Mouse (Mus musculus) right cerebral cortex, adult 18-20 months (tissue): ENCODE measurements around the gene Doc2a.

ENCODE experiments used
- DNase-seq: peaks from one replicate; pipeline ENCODE4 v3.0.0; 2022; ENCODE audit warnings: mixed read lengths

Gene Doc2a

DNA sequence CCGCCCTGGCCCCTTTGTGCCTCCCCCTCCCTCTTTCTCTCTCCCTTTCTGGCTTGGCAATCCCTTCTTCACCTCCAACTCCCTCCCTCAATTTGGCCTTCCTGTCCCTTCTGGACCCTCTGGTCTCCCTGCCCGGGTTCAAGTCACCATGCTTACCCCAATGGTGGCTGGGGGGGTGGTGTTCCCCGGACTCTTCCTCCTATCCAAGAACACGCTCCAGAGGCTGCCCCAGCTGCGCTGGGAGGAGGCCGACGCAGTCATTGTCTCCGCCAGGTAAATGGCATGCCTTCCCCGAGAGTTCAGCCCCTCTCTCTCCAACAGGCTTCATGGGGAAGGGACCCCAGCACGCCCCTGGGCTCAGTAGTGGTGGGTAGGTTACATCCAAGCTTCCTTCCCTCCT is 23.3 kb upstream of the Doc2a start:
- DNase-seq: no peak

GRCm38 (mm10) chr7:126825403-126825802 is 21.8 kb upstream of the Doc2a start:
- no peak for DNase-seq

GRCm38 (mm10) chr7:126825952-126826351 is 21.3 kb upstream of the Doc2a start:
- no peak for DNase-seq

GRCm38 (mm10) chr7:126831539-126831938 is 15.7 kb upstream of the Doc2a start, which contains the start of gene 4930451I11Rik:
TSS of gene 4930451I11Rik (minus strand) at chr7:126831639.
- DNase-seq: no peak

- DNase-seq: peak; percentile 81
Measured at GRCm38 (mm10) chr7:126832036-126832598, 15.1 kb upstream of the Doc2a start.

GRCm38 (mm10) chr7:126833294-126833693 is 13.9 kb upstream of the Doc2a start:
- DNase-seq: no peak

GRCm38 (mm10) chr7:126843276-126843675 is 3.9 kb upstream of the Doc2a start:
- DNase-seq: no peak

- DNase-seq: no peak
Measured at GRCm38 (mm10) chr7:126845516-126845915, 1.7 kb upstream of the Doc2a start.

DNA sequence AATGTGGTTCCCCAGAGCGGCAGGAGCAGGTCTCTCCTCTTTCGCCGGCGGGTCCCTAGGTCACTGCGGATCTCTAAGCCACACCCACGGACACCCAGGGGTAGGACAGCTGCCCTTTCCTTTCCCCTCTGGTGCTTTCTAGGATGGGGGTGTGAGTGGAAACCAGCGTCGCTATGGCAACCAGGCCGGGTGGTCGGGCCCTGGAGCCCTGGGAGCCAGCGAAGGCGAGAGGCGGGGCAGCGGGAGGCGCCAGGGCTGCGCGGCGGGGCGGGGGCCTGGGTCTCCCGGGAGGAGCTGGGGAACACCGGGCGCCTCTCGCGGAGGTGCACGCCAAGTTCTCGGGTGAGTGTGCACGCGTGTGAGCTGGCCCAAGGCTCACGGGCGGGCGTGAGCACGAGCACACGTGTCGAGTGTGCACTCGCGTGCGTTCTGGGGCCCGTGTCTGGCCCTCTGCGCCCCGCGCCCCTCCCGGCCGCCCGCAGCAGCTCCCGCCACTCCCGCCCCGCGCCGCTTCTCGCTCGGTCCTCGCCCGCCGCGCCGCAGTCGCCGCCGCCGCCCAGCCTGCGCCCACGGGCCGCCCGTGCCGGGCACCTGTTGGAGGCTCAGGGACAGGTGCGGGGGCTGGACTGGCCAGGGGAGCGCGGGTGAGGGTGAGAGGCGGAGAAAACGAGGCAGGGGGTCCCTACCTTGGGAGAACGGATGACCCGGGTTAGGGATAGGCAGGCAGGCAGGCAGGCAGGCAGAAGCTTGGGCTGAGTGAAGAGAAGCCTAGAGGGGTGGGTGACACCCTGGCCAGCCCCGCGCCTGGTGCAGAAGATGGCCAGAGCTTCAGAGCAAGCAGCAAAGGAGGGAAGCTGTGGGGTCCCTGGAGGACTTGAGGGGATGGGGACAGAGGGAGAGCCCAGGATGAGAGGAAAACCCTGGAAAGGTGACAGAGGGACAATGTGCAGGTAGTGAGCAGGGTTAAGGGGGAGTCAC is 494 bp downstream of the Doc2a start:
- no peak for DNase-seq

GRCm38 (mm10) chr7:126848794-126849193 is 1.6 kb downstream of the Doc2a start:
- DNase-seq: peak; percentile 62

DNA sequence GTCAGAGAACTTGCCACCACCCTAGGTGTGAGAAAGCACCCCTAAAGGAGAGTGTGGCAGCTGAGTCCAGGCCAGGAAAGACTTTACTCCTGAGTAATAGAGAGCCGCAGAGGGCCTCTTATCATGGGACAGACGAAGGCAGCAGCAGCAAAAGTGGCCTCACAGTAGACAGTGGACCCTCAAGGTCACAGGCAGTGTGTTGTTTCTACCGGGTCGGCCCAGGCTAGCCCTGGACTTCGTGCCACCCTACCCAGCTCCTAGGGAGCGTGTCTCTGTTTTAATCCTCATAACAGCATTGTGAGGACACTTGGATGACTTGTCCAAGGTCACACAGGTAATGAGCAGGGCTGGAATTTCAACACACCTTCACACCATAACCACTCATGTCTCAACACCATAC is 2.9 kb downstream of the Doc2a start:
- no peak for DNase-seq

- DNase-seq: no peak
Measured at GRCm38 (mm10) chr7:126851192-126851591, 4.0 kb downstream of the Doc2a start.

DNA sequence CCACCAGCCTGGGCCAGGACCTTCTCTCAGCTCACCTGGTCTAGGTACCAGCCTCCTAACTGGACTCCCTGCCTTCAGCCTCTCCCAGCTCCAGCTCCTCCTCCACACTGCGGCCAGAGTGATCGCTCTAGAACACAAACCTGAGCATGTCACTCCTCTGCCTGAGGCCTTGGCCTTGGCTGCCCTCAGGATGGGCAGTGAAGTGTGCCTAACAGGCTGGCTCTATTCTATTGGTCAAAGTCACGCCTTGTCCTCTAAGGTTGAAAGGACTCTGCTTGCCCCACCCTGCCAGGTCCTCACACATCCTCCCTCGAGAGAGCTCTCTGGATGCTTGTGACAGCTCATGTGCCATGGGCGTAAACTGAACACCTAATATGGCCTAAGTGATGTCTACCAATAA is 6.2 kb downstream of the Doc2a start:
- DNase-seq: no peak

DNA sequence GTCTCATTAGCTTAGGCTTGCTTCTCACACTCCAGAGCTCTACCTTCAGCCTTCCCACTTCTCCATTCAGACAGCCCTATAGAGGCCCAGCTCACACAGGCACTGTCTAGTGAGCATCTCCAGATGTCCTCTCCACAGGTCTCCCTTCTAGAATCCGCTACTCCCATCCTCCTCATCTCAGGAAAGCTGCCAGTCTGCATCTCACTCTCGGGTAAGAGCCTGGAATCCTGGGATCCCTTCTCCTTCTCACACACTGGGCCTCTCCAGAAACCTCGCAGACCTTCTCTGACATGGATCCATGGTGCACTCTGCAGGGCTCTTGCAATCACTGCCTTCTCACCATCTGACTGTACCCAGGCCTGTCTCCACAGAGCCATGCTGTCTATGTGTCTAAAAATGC is 8.4 kb downstream of the Doc2a start:
- DNase-seq: no peak

- no peak for DNase-seq
Measured at GRCm38 (mm10) chr7:126856741-126857420, 9.7 kb downstream of the Doc2a start.

- DNase-seq: no peak
Measured at GRCm38 (mm10) chr7:126860987-126861386, 13.8 kb downstream of the Doc2a start.

GRCm38 (mm10) chr7:126861429-126862130 is 14.4 kb downstream of the Doc2a start, which contains the start of gene Hirip3:
TSS of gene Hirip3 (plus strand) at chr7:126861972.
- peak; percentile 97 for DNase-seq

DNA sequence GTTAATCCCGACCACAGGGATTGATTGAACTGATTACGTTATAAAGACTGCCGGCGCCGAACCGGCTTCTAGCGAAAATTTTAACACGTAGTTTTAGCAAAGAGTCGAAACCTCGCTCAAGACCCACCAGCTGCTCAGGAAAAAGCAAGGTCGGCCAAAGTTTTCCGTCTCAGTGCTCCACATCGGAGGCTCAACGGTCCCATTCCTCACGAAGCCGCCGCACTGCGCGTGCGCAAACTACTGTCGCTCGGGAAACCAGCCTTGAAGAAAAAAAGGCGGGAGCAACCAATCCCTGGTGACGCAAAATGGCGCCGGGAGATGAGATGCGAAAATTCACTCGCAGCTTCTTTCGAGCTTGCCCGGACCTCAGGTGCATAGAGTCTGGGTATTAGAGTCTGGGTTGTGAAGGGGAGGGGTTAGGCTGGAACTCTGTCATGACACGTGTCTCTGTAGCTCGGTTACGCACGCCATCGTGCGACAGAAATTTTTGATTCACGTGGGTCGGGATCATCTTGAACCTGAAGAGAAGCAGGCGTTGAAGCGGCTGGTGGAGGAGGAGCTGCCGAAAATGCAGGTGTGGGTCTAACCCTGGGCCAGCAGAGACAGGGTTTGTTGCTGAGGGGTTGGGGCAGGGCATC is 15.1 kb downstream of the Doc2a start, which contains the start of gene Ino80e:
Gene Ino80e (minus strand): TSS at position 231 of the 638 bp plus-strand sequence.
- DNase-seq: peak; percentile 96

GRCm38 (mm10) chr7:126863791-126864190 is 16.6 kb downstream of the Doc2a start:
- no peak for DNase-seq

DNA sequence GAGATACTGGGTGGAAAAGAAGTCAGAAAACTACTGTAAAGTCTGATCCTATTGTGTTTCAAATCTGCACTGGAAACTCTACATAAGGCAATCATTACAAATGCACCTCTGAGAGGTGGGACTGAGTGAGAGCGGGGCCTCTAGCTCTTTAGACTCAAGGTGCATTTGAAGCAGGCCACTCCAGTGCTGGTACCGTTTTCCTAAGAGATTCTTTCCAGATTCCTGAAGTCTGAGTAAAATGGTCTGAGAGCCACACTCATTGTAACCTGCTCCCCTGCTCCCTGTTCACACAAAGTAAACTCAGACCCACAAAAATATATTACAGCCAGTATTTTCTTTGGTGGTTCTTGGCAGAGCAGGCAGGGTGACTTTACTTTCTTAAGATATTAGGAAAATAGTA is 20.3 kb downstream of the Doc2a start:
- DNase-seq: no peak

DNA sequence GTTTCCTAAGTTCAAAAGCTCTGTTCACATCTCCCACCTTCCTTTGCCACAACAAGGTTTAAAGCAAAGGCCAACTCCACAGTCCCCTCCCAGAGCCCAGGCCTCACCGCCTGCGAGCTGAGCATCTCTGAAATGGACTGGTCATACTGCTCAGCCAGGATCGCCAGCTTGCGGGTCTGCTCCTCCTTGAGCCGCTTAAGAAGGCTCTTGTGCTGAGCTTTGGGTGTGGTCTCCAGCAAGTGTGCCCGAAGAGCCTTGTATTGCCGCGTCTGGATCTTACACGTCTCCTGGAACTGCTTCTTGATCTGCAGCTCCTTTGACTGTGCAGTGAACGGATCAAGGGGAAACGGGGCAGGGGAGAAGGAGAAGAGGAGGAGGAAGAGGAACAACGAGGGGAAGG is 20.8 kb downstream of the Doc2a start:
- DNase-seq: no peak
